Mouse (Mus musculus) E14TG2a.4 (cell line): ENCODE data around the gene Fam160b1.

Experiments
- CTCF ChIP-seq: conservative IDR thresholded peaks from 2 replicates; pipeline ENCODE4 v1.5.1; 2014; ENCODE audit warnings: low read length
- NANOG ChIP-seq: IDR thresholded peaks from 2 replicates; pipeline ENCODE4 v1.6.1; 2014; ENCODE audit warnings: borderline replicate concordance, low read length, mixed read lengths
- POU5F1 ChIP-seq: IDR thresholded peaks from 2 replicates; pipeline ENCODE4 v1.6.1; 2014; ENCODE audit warnings: low read length, borderline replicate concordance

DNA sequence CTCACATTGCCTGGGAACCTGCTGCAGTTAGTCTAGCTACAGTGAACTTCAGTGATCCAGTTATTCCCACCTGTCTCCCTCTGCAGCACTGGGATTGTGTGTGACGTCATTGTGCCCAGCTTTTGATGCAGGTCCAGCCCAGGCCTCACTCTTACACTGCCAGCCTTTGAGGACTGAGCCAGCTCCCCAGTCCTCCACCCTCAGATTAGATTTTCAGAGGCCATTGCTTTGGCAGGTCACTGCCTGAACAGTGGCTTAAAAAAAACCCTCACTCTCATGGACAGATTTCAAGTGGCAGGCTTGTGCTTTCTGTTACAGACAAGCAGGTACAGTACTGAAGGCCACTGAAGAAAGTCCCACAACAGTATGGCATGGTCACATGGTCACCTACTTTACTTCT, 15.8 kb upstream of the Fam160b1 start:
- TF ChIP-seq CTCF (no peak), NANOG (no peak), POU5F1 (no peak)
